Mouse (Mus musculus): Measurements from ENCODE around the gene Cyp2j6. TPM values are rescaled to one million over a fixed set of nuclear protein-coding genes. Genes with fewer than 3 reads are reported as not detected.
"Not testable (repeated sequence)": the region's sequence is repeated elsewhere in the genome, so short reads cannot be mapped to it uniquely, and the experiment has no call there.

Gene Cyp2j6
- polyA plus RNA-seq (2015; fragmentation: Nextera tagmentation; extraction: Ambion mirVana): 8.7 and 9.1 TPM in 2 replicates

DNA sequence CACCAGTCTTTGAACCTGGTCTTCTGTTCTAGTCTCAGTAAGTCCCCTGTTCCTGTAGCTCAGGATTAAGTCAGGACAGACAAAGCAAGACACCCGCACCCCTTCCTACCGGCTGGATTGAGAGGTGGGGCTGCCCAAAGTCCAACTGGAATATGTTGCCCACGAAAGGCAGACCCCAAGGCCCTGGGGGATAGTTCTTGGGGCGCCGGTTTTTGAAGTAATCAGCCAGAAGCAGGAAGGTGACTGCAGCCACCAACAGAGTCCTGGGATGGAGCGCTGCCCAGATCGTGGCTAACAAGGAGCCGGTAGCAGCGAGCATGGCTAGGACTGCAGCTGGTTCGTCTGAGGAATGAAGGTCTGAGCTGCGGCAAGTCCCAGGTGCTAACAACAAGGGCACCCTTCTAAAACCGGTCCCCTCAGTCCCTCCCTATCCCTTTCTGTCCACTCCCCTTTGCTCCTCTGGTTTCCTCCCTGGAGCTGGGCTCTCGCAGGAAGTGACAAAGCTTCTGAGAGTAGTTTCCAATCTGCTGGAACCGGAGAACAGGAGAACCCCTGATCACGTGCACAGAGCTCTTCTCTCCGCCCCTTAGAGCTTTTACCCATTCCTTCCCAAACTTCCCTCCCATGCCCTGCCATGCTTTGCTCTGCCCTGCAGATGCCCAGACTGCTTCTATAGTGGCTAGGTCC lies at the start of gene Cyp2j6:
TSS of gene Cyp2j6 (minus strand) at position 529 of the 687 bp plus-strand sequence.
- H3K4me1 ChIP-seq (ENCODE audit: insufficient read depth, low read depth, low read length): peaks cover 4% of the 10 kb centered on the region; the same call in 1 of the 2 replicates
- H3K9me3 ChIP-seq (ENCODE audit: low read length): no peaks in the 10 kb centered on the region
- H3K27me3 ChIP-seq (replicated peaks; ENCODE audit: insufficient read depth, low read length): no peaks in the 10 kb centered on the region
- no peaks in the 10 kb centered on the region for H3K36me3 ChIP-seq (ENCODE audit: insufficient read depth, low read length)
- H3K4me2 ChIP-seq (replicated peaks; ENCODE audit: low read depth, low read length): peak within 1 kb of the TSS; percentile 87
- DNase-seq (ENCODE audit: low spot score) (peak; percentile 92), ATAC-seq (peak; percentile 99)
- no peak for TF ChIP-seq CTCF (IDR thresholded peaks at IDR 0.05)
- no peak for TF ChIP-seq EP300 (IDR thresholded peaks at IDR 0.05)
- H3K9ac ChIP-seq (replicated peaks; ENCODE audit: low read depth): peak within 1 kb of the TSS; percentile 54
- WGBS: under 1% methylated on average over 15 of the region's 16 CpGs
- H3K4me3 ChIP-seq (ENCODE audit: low read depth, low read length): peak within 1 kb of the TSS; percentile 65
- peak within 1 kb of the TSS; percentile 68 for H3K27ac ChIP-seq (ENCODE audit: low read length)

DNA sequence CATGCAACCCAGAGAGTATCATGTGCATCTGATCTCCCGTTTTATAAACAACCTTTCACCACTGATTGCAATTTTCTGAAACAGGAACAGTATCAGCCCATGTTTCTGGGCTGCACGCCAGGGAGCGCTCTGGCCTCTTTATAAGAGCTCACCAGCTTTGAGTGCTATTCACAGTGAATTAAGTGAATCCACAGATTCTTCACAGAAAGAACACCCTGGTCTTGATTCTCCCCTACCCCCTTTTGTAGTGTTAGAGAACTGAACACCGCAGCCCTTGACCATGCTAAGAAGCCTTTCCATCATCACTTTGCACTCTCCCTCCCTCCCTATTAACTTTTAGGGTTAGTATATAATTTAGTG lies 38.3 kb upstream of the Cyp2j6 start:
- H3K27me3 ChIP-seq (replicated peaks; ENCODE audit: insufficient read depth, low read length): no peaks in the 10 kb centered on the region
- WGBS: 10% methylated on average over 4 of the region's 4 CpGs
- no peaks in the 10 kb centered on the region; the same call in 1 of the 2 replicates for H3K4me1 ChIP-seq (ENCODE audit: insufficient read depth, low read depth, low read length)
- ATAC-seq (peak; percentile 82), DNase-seq (ENCODE audit: low spot score) (no peak)
- peak overlapping the region; percentile 48 for H3K4me3 ChIP-seq (ENCODE audit: low read depth, low read length)
- H3K9ac ChIP-seq (replicated peaks; ENCODE audit: low read depth): no peak overlapping the region
- no peaks in the 10 kb centered on the region for H3K36me3 ChIP-seq (ENCODE audit: insufficient read depth, low read length)
- H3K9me3 ChIP-seq (ENCODE audit: low read length): no peaks in the 10 kb centered on the region
- H3K27ac ChIP-seq (ENCODE audit: low read length): no peak overlapping the region
- peak overlapping the region; percentile 83 for H3K4me2 ChIP-seq (replicated peaks; ENCODE audit: low read depth, low read length)
- TF ChIP-seq EP300 (IDR thresholded peaks at IDR 0.05) (peak; percentile 49; the same call in 1 of the 2 replicates), CTCF (IDR thresholded peaks at IDR 0.05) (peak; percentile 52)

DNA sequence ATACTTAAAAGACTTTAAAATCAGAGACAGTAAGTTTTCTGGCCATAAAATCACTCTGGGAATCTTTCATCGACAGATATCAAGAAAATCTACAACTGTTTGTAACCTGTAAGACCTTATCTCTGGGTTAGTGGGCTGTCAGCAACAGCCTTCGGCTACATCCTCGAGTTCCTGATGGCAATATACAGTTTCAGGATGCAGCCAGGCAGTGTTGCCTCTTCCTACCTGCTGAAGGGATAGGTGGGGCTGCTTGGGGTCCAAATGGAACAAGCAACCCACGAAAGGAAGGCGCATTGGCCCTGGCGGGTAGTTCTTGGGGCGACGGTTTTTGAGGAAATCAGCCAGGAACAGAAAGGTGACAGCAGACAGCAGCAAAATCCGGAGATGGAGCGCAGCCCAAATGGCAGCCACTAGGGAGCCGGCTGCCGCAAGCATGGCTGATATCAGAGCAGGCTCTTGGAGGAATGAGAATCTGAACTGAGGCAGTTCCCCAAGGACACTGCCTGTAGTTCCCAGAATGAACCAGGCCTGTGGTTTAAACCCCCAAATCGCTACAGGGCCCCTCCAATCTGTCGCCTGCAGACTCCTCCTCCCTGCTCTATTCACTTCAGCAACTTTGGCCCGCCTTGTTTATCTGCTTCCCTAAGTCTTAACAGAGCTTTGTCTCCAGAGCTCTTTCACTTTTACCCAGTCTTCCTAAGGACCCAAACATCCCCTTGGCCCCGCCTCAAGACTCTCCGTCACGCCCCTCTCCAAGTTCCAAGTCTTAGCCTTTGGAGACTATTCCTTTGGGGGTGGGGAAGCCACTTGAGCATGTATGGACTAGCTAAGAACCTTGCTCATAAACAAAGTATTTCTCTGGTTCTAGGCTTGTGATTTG lies 37.7 kb upstream of the Cyp2j6 start, which contains the start of gene Cyp2j9:
TSS of gene Cyp2j9 (minus strand) at position 668 of the 880 bp plus-strand sequence.
- Histone ChIP-seq H3K27me3 (replicated peaks; ENCODE audit: insufficient read depth, low read length) (no peaks in the 10 kb centered on the region), H3K36me3 (ENCODE audit: insufficient read depth, low read length) (no peaks in the 10 kb centered on the region), H3K27ac (ENCODE audit: low read length) (peak within 1 kb of the TSS; percentile 85), H3K4me2 (replicated peaks; ENCODE audit: low read depth, low read length) (peak within 1 kb of the TSS; percentile 83), H3K9ac (replicated peaks; ENCODE audit: low read depth) (peak within 1 kb of the TSS; percentile 48), H3K9me3 (ENCODE audit: low read length) (no peaks in the 10 kb centered on the region), H3K4me1 (ENCODE audit: insufficient read depth, low read depth, low read length) (no peaks in the 10 kb centered on the region; the same call in 1 of the 2 replicates), H3K4me3 (ENCODE audit: low read depth, low read length) (peak within 1 kb of the TSS; percentile 48)
- DNase-seq (ENCODE audit: low spot score) (peak; percentile 92), ATAC-seq (peak; percentile 97)
- TF ChIP-seq CTCF (IDR thresholded peaks at IDR 0.05) (no peak; the same call in 1 of the 2 replicates), EP300 (IDR thresholded peaks at IDR 0.05) (peak; percentile 55)
- WGBS: 2% methylated on average over 18 of the region's 18 CpGs

DNA sequence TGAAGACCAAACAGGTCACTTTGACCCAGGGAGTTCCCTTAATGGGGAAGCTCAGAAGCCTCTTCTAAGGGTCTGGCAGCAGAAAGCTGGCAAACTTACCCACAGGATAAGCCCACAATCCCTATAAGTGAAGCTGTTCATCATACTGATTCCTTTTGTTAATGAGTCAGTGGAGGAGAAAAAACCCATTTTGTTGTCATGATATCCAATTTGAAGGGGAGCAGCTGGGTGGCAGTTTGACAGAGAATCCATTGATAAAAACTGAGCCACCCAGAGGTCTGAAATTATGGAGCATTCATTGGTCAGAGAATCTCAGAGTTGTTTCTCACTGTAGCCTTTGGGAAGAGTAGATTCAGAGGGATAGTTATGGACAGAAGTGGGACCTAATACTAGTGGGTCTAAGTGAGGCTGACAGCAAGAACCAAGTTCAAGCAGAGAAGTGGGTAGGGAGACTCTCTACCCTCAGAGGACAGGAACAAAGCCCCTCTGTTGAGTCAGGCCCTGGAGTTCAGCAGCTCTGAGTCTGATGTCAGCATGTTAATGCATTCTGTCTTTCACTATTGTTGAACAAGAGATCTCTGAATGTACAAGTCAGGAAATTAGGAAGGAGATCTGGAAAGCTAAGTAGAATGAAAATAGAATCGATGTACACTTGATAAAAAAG lies 28.1 kb upstream of the Cyp2j6 start:
- ATAC-seq (no peak), DNase-seq (ENCODE audit: low spot score) (no peak)
- Histone ChIP-seq H3K4me1 (ENCODE audit: insufficient read depth, low read depth, low read length) (no peaks in the 10 kb centered on the region), H3K4me2 (replicated peaks; ENCODE audit: low read depth, low read length) (no peak overlapping the region), H3K36me3 (ENCODE audit: insufficient read depth, low read length) (no peaks in the 10 kb centered on the region), H3K4me3 (ENCODE audit: low read depth, low read length) (no peak overlapping the region), H3K27me3 (replicated peaks; ENCODE audit: insufficient read depth, low read length) (no peaks in the 10 kb centered on the region), H3K9me3 (ENCODE audit: low read length) (no peaks in the 10 kb centered on the region), H3K27ac (ENCODE audit: low read length) (no peak overlapping the region), H3K9ac (replicated peaks; ENCODE audit: low read depth) (no peak overlapping the region)
- WGBS: 65% methylated on average over 1 of the region's 1 CpGs
- TF ChIP-seq CTCF (IDR thresholded peaks at IDR 0.05) (no peak), EP300 (IDR thresholded peaks at IDR 0.05) (no peak)

DNA sequence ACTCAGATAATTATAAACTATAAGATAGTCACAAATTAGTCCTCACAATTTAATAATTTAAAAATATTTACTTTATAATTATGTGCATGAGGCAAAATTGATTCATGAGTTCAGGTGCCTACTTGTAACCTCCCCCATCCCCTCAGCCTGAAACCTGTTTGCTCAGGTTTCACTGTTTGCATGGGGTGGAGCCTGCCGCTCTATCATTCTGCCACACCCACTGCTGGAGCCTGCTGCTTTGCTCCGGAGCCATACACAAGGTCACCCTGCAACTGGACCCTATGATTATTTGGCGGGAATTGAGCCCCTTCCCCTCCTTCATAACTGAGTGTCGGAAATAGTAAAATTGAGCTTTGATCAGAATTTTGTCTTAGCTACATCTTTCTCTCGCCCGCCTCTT lies 26.9 kb upstream of the Cyp2j6 start:
- H3K27me3 ChIP-seq (replicated peaks; ENCODE audit: insufficient read depth, low read length); H3K4me3 ChIP-seq (ENCODE audit: low read depth, low read length); ATAC-seq; H3K9me3 ChIP-seq (ENCODE audit: low read length); H3K36me3 ChIP-seq (ENCODE audit: insufficient read depth, low read length); H3K4me2 ChIP-seq (replicated peaks; ENCODE audit: low read depth, low read length); H3K27ac ChIP-seq (ENCODE audit: low read length); DNase-seq (ENCODE audit: low spot score); H3K9ac ChIP-seq (replicated peaks; ENCODE audit: low read depth); H3K4me1 ChIP-seq (ENCODE audit: insufficient read depth, low read depth, low read length): not testable (repeated sequence)
- WGBS: 49% methylated on average over 6 of the region's 6 CpGs

DNA sequence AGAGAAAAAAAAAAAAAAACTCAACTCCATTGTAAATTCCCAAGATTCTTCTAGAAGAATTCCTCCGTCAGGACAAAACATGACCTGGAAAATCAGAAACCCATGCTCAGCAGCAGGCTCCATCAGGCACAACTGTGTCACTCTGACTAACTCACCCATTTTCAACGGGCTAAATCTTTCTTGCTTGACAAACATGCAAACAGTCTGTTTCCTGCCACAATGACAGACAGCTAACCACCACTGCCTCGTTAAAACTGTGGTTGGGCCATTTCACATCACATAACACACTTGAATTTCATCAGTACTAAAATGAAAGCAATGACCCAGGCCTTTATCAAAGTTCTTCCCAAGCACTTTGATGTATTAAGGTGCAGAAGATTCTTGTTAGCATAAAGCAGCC lies 16.0 kb upstream of the Cyp2j6 start:
- no peak overlapping the region for H3K9ac ChIP-seq (replicated peaks; ENCODE audit: low read depth)
- no peaks in the 10 kb centered on the region for H3K4me1 ChIP-seq (ENCODE audit: insufficient read depth, low read depth, low read length)
- H3K36me3 ChIP-seq (ENCODE audit: insufficient read depth, low read length): no peaks in the 10 kb centered on the region
- no peaks in the 10 kb centered on the region for H3K27me3 ChIP-seq (replicated peaks; ENCODE audit: insufficient read depth, low read length)
- WGBS: 30% methylated on average over 3 of the region's 3 CpGs
- H3K4me3 ChIP-seq (ENCODE audit: low read depth, low read length): no peak overlapping the region
- no peak overlapping the region for H3K4me2 ChIP-seq (replicated peaks; ENCODE audit: low read depth, low read length)
- DNase-seq (ENCODE audit: low spot score) (no peak), ATAC-seq (no peak)
- TF ChIP-seq CTCF (IDR thresholded peaks at IDR 0.05): no peak
- no peak for TF ChIP-seq EP300 (IDR thresholded peaks at IDR 0.05)
- H3K9me3 ChIP-seq (ENCODE audit: low read length): no peaks in the 10 kb centered on the region
- H3K27ac ChIP-seq (ENCODE audit: low read length): no peak overlapping the region

Data from lung, postnatal 0 days (tissue).